In the genomic region with DNA sequence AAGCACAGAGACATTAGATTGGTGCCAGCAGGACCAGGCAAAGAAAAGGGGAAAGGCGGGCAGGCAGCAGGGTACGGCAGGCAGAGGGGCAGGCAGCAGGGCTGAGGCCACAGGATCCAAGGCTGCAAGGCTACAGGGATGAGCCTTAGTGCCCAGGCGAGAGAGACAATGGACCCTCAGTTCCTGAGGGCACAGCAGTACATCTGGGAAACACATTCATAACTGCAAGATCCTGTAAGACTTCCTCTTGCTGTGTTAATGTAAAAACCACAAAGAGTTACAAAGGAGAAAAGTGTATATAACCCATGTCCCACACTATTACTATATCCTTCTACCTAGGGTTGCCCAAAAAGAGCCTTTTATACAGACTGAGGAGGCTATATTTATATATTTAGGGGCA, we compare ENCODE assay signal across 18 mouse cellular contexts.
"Had no signal": no experiment of that assay in that cellular context is flagged by ENCODE, and none has a peak within 500 bp of the region (broad histone marks: within the 10 kb centered on the region; RNA-seq: fewer than 3 reads in every experiment).

No protein-coding gene starts in this region.

- ATAC-seq: intestine, postnatal 0 days; liver, postnatal 0 days; midbrain, embryonic 15.5 days had no signal

- H3K9me3 ChIP-seq: liver, embryonic 13.5 days; lung, embryonic 15.5 days; midbrain, embryonic 15.5 days; neural tube, embryonic 12.5 days; stomach, embryonic 15.5 days had no signal

- H3K4me3 ChIP-seq: layer of hippocampus, adult 2 months; liver, embryonic 13.5 days; lung, embryonic 15.5 days; midbrain, embryonic 15.5 days; neural tube, embryonic 12.5 days; stomach, embryonic 15.5 days had no signal

- H3K27me3 ChIP-seq: liver, embryonic 13.5 days; lung, embryonic 15.5 days; midbrain, embryonic 15.5 days; neural tube, embryonic 12.5 days; stomach, embryonic 15.5 days had no signal

- H3K4me1 ChIP-seq: lung, embryonic 15.5 days; midbrain, embryonic 15.5 days; neural tube, embryonic 12.5 days; stomach, embryonic 15.5 days had no signal

- DNase-seq: kidney, adult 8-10 months; kidney, postnatal 36 days; liver; liver, embryonic 13.5 days; liver, postnatal 0 days; lung, postnatal 14 days; right cerebral cortex, postnatal 4 days; spleen, adult 18-20 months; thymus, adult 2 months; thymus, postnatal 36 days had no signal

- H3K9ac ChIP-seq: liver, embryonic 13.5 days; liver, postnatal 0 days; lung, embryonic 15.5 days; midbrain, embryonic 15.5 days; neural tube, embryonic 12.5 days; stomach, embryonic 15.5 days had no signal

- H3K27ac ChIP-seq: layer of hippocampus, adult 2 months; liver, embryonic 13.5 days; lung, embryonic 15.5 days; macrophage; midbrain, embryonic 15.5 days; neural tube, embryonic 12.5 days; stomach, embryonic 15.5 days had no signal

- H3K36me3 ChIP-seq: liver, embryonic 13.5 days; lung, embryonic 15.5 days; midbrain, embryonic 15.5 days; neural tube, embryonic 12.5 days; stomach, embryonic 15.5 days had no signal

- H3K4me2 ChIP-seq: liver, embryonic 13.5 days; lung, embryonic 15.5 days; midbrain, embryonic 11.5 days; midbrain, embryonic 15.5 days; neural tube, embryonic 12.5 days; stomach, embryonic 15.5 days had no signal
